Mouse (Mus musculus) layer of hippocampus, adult 9-10 months (tissue): ENCODE measurements around the gene Zrsr1.
A peak's percentile ranks its signal among the peaks of the same experiment; 100 is the strongest.

Experiments
- DNase-seq: peaks from one replicate; pipeline ENCODE4 v3.0.0; 2022; ENCODE audit warnings: low spot score

The Zrsr1 gene

GRCm38 (mm10) chr11:22971835-22972709 is at the start of gene Zrsr1:
Gene Zrsr1 (plus strand): TSS chr11:22972005.
- no peak for DNase-seq

- no peak for DNase-seq
These were observed 49.3 kb upstream of the Zrsr1 start for GRCm38 (mm10) chr11:22922546-22922945.

DNA sequence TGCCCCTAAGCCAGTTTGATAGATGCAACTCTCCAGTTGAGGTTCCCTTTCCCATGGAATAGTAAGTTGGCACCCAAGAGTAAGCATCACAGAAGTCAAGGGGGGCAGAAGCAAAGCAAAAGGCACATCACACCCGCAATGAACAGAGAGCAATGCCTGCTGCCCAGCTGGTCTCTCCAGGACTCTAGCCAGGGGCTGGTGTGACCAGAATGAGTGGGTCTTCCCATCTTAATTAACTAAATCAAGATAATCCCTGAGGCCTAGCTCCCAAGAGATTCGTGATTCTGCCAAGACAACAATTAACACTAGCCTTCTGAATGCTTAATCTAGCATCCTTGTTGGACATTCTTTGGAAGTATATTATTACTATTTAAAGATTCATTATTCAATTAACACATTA is 48.2 kb upstream of the Zrsr1 start:
- DNase-seq: no peak

DNA sequence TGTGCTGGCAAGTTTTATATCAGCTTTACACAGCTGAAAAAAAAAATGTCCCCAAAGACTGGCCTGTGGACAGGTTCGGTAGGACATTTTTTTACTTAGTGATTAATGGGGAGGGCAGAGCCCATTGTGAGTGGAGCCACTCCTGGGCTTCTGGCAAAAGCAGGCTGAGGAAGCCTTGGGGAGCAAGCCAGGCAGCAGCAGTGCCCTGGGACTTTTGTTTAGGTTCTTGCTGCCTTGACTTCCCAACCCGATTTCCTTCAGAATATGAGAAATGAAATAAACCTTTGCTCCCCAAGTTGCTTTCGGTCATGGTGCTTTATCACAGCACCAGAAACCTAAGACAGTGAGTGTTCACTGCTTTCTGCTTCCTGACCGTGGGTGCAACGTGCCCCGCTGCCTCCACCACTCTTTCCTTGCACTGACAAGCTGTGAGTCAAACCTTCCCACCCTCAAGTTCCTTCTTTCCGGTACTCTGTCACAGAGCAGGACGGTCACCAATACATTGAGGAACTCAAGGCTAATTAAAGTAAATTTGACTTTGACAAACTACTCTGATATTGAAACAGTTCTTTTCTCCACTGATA is 43.1 kb upstream of the Zrsr1 start:
- DNase-seq: no peak

DNA sequence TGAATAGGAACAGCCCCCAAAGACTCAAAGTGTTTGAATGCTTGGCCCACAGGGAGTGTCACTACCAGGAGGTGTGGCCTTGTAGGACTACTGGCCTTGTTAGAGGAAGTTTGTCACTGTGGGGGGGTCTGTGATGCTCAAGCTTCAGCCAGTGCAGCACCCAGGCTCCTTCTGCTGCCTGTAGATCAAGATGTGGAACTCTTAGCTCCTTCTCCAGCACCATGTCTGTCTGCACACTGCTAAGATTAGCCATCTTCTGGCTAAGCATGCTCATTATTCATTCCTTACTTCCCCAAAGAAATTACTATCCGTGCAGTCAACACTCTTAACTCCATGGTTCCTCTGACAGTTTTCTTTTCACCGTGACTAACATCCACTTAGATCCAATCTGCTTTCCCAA is 41.7 kb upstream of the Zrsr1 start:
- DNase-seq: no peak

GRCm38 (mm10) chr11:22931320-22931905 is 40.4 kb upstream of the Zrsr1 start:
- no peak for DNase-seq

DNA sequence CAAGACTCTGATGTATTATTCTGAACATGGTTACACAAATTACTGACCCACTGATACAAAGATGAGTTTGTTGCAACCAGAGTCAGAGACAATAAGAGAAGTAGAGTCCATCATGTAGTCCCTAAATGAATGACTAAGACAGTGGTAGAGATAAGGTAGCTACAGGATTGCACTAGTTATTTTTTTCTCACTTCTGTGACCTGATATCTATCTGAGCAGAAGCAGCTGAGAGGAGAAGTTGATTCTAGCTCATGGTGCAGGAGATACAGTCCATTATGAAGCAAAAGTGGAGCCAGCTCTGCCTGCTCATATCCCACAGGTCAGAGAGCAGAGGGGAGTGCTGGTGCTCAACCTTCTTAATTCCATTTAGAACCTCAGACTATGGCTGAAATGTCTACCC is 39.6 kb upstream of the Zrsr1 start:
- no peak for DNase-seq

GRCm38 (mm10) chr11:22936446-22937125 is 35.2 kb upstream of the Zrsr1 start:
- no peak for DNase-seq

- DNase-seq: no peak
These were observed 34.0 kb upstream of the Zrsr1 start for GRCm38 (mm10) chr11:22937716-22938316.

DNA sequence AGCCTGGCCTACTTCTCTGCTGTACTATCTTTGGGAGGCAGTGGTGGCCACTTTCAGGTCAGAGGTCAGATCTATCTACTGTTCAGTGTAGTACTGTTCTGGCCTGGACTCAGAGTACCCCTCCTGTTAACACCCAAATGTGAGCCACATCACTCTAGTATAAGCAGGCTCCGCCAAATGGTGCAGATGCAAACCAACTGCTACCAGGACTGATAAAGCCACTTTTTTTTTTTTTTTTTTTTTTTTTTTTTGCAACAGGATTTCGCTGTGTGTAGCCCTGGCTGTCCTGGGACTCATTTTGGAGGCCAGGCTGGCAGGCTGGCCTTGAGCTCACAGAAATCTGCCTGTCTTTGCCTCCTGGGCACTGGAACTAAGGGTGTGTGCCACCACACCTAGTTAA is 32.8 kb upstream of the Zrsr1 start:
- DNase-seq: no peak

GRCm38 (mm10) chr11:22949101-22949500 is 22.7 kb upstream of the Zrsr1 start:
- no peak for DNase-seq

- DNase-seq: no peak
These were observed 21.7 kb upstream of the Zrsr1 start for GRCm38 (mm10) chr11:22950131-22950530.

DNA sequence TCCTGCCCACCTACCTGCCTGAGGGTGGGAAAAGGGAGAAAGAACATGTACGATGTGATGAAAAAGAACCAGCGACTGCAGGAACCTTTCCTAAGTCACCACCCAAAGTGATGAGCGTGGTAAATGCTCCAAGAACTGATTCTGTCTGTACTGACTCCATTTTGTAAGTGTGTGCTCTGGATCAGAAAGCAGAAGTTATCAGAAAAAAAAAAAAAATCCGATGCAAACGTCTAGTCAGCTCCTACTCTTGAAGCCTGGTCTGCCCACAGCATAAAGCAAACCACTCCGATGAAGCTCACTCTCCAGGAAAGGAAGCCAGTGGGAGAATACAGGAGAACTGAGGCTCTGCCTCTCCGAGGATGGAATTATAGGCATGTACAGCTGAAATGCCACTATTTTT is 19.1 kb upstream of the Zrsr1 start:
- no peak for DNase-seq

GRCm38 (mm10) chr11:22956346-22956745 is 15.5 kb upstream of the Zrsr1 start:
- no peak for DNase-seq

DNA sequence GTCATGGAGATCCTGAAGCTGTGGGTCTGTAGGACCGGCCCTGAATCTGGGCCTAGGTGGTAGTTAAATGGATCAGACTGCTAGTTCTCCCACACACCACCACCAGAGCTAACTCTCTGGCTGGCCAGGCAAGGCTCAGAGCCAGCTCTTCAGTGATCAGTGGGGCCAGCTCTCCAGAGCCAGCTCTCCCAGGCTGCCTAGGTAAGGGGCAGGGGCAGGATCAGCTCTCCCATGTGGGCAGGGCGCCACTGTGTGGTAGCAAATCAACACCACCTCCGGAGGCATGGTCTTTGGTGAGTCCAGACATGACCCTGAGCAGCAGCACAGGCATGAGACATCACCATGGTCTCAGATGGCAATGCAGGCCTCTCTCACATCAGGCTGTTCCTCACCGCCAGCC is 15.0 kb upstream of the Zrsr1 start:
- no peak for DNase-seq

GRCm38 (mm10) chr11:22957791-22958374 is 13.9 kb upstream of the Zrsr1 start:
- DNase-seq: no peak

GRCm38 (mm10) chr11:22962101-22962500 is 9.7 kb upstream of the Zrsr1 start:
- no peak for DNase-seq

DNA sequence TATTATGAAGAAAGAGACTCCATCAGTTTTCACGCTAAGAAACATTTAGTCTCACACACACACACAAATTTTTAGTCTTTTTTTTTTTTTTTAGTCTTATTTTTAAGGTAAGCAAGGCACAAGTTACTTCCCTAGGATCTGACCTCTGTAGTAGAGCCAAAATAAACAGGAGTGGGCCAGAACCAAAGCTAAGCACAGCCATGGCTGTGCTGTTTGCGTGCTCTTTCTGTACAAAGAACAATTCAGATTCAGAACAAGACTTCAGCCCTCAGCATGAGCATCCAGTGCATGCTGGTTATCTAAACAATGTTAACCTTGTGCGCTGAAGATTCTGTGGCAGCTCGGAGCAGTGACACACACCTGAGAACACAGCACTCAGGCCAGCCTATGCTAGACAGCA is 7.4 kb upstream of the Zrsr1 start:
- no peak for DNase-seq

- no peak for DNase-seq
These were observed 6.3 kb upstream of the Zrsr1 start for GRCm38 (mm10) chr11:22965503-22965902.

- peak; percentile 50 for DNase-seq
These were observed 2.3 kb upstream of the Zrsr1 start for GRCm38 (mm10) chr11:22969486-22969885.

GRCm38 (mm10) chr11:22970546-22970945 is 1.3 kb upstream of the Zrsr1 start:
- no peak for DNase-seq
